Comparison of ENCODE assay signal across 8 mouse cellular contexts in genomic region chr12:69908511-69908900, GRCm38 (mm10). TPM values are rescaled to one million over a fixed set of nuclear protein-coding genes. Genes with fewer than 3 reads are reported as not detected.
DNase-seq lines count a peak whose midpoint lies in the region; ATAC-seq and TF ChIP-seq lines count a peak whose summit lies in the region.

No protein-coding gene starts in this region.

- H3K4me3 ChIP-seq in heart, embryonic 14.5 days (ENCODE audit: control insufficient read depth in 1 of 2, insufficient read depth in 1 of 2, low read depth in 1 of 2, low read length in 2 of 2), result peak overlapping the region; percentile 29 to 33; a peak in 2 of 4 replicates
- no peak overlapping the region for H3K4me3 ChIP-seq in heart, adult 2 months
- peak overlapping the region; percentile 65 for H3K4me3 ChIP-seq in hindbrain, embryonic 15.5 days
- H3K4me3 ChIP-seq in limb, embryonic 13.5 days, result peak overlapping the region; percentile 36; the same call in 1 of the 2 replicates

- TF ChIP-seq POLR2A in heart, adult 2 months (IDR thresholded peaks at IDR 0.05; ENCODE audit: insufficient read depth, low read depth, low read length), result no peak

- no peaks in the 10 kb centered on the region; the same call in 1 of the 2 replicates for H3K79me2 ChIP-seq in heart, adult 2 months (replicated peaks; ENCODE audit: control insufficient read depth, insufficient read depth, low read length)

- DNase-seq in heart, adult 2 months, result no peak
- peak; percentile 29 for DNase-seq in embryo, embryonic 10.5 days (ENCODE audit: low spot score)
- peak; percentile 90 for DNase-seq in right cerebral cortex, adult 2 months (ENCODE audit: low spot score in 2 of 2)
- DNase-seq in urinary bladder, postnatal 14 days (ENCODE audit: low spot score), result no peak

- no peak for TF ChIP-seq EP300 in heart, adult 2 months (IDR thresholded peaks at IDR 0.05; ENCODE audit: insufficient read depth, low read depth, low read length)

- H3K9me3 ChIP-seq in heart, embryonic 14.5 days (ENCODE audit: control insufficient read depth, low read length), result no peaks in the 10 kb centered on the region
- H3K9me3 ChIP-seq in hindbrain, embryonic 15.5 days, result no peaks in the 10 kb centered on the region
- H3K9me3 ChIP-seq in limb, embryonic 13.5 days, result no peaks in the 10 kb centered on the region

- intact Hi-C loops in heart, adult 2 months (cut with DNase I), result no loop called here

- no peak overlapping the region for H3K9ac ChIP-seq in heart, embryonic 14.5 days (ENCODE audit: low read length)
- no peak overlapping the region for H3K9ac ChIP-seq in heart, adult 2 months (ENCODE audit: low read depth, low read length)
- H3K9ac ChIP-seq in hindbrain, embryonic 15.5 days, result peak overlapping the region; percentile 82
- no peak overlapping the region for H3K9ac ChIP-seq in limb, embryonic 13.5 days

- H3K4me1 ChIP-seq in heart, embryonic 14.5 days (ENCODE audit: control insufficient read depth in 2 of 2, insufficient read depth in 2 of 2, low read length in 2 of 2), result peaks cover 0 to 10% of the 10 kb centered on the region in 2 experiments; a peak in 2 of 4 replicates
- H3K4me1 ChIP-seq in heart, adult 2 months (ENCODE audit: control insufficient read depth, insufficient read depth, low read length), result peaks cover 2% of the 10 kb centered on the region
- peaks cover 21% of the 10 kb centered on the region for H3K4me1 ChIP-seq in hindbrain, embryonic 15.5 days (replicated peaks)
- peaks cover 14% of the 10 kb centered on the region for H3K4me1 ChIP-seq in limb, embryonic 13.5 days

- peak overlapping the region; percentile 67 for H3K4me2 ChIP-seq in heart, embryonic 14.5 days (ENCODE audit: low read length)
- H3K4me2 ChIP-seq in hindbrain, embryonic 15.5 days, result peak overlapping the region; percentile 67
- H3K4me2 ChIP-seq in limb, embryonic 13.5 days (replicated peaks), result peak overlapping the region; percentile 66

- no peak for TF ChIP-seq CTCF in heart, adult 2 months (IDR thresholded peaks at IDR 0.05)

- H3K27ac ChIP-seq in heart, embryonic 14.5 days (replicated peaks in 1 of 2; ENCODE audit: control insufficient read depth in 1 of 2, insufficient read depth in 1 of 2, low read depth in 2 of 2, low read length in 2 of 2), result no peak overlapping the region
- H3K27ac ChIP-seq in heart, adult 2 months, result no peak overlapping the region
- peak overlapping the region; percentile 96 for H3K27ac ChIP-seq in hindbrain, embryonic 15.5 days (replicated peaks)
- H3K27ac ChIP-seq in limb, embryonic 13.5 days, result no peak overlapping the region

- WGBS in heart, embryonic 14.5 days, result 43% methylated on average over 19 of the region's 19 CpGs
- 71% methylated on average over 19 of the region's 19 CpGs for WGBS in heart, adult 2 months
- 16% methylated on average over 19 of the region's 19 CpGs for WGBS in hindbrain, embryonic 15.5 days
- WGBS in limb, embryonic 13.5 days, result 34% methylated on average over 19 of the region's 19 CpGs

- H3K36me3 ChIP-seq in heart, embryonic 14.5 days (ENCODE audit: control insufficient read depth, insufficient read depth, low read length), result no peaks in the 10 kb centered on the region
- no peaks in the 10 kb centered on the region for H3K36me3 ChIP-seq in heart, adult 2 months (ENCODE audit: control insufficient read depth, insufficient read depth, low read length)
- H3K36me3 ChIP-seq in hindbrain, embryonic 15.5 days, result no peaks in the 10 kb centered on the region
- no peaks in the 10 kb centered on the region for H3K36me3 ChIP-seq in limb, embryonic 13.5 days

- ATAC-seq in heart, embryonic 14.5 days (ENCODE audit: insufficient number of reproducible peaks, insufficient read depth, low FRiP score, low read depth), result no peak
- ATAC-seq in hindbrain, embryonic 15.5 days (ENCODE audit: low FRiP score, low read depth), result peak; percentile 88
- ATAC-seq in limb, embryonic 13.5 days (ENCODE audit: low FRiP score, low read depth), result no peak
- ATAC-seq in erythroid progenitor cell, adult 5-6 weeks (replicated peaks; ENCODE audit: low FRiP score, poor library complexity, severe bottlenecking), result no peak

- H3K27me3 ChIP-seq in heart, embryonic 14.5 days (ENCODE audit: control insufficient read depth, insufficient read depth, low read length), result no peaks in the 10 kb centered on the region
- H3K27me3 ChIP-seq in heart, adult 2 months (ENCODE audit: control insufficient read depth, insufficient read depth, low read length), result no peaks in the 10 kb centered on the region
- H3K27me3 ChIP-seq in hindbrain, embryonic 15.5 days, result no peaks in the 10 kb centered on the region
- H3K27me3 ChIP-seq in limb, embryonic 13.5 days, result no peaks in the 10 kb centered on the region

RNA-seq across cellular contexts. Expression of gene Map4k5, which starts 15.5 kb away (rescaled TPM):
- polyA plus RNA-seq in heart, embryonic 14.5 days (2014; fragmentation: Nextera tagmentation; extraction: Ambion mirVana), result 42.2 and 42.6 TPM in 2 replicates
- total RNA-seq in heart, adult 2 months (2021), result 10 to 100 TPM; 20.0 to 21.7 TPM
- 5.6 and 10.0 TPM in 2 replicates for polyA plus RNA-seq in heart, adult 2 months (2012; rRNA removed)
- polyA plus RNA-seq in hindbrain, embryonic 15.5 days (2015; fragmentation: Nextera tagmentation; extraction: Ambion mirVana), result 26.5 and 26.6 TPM in 2 replicates
- 40.5 and 41.3 TPM in 2 replicates for polyA plus RNA-seq in limb, embryonic 13.5 days (2015; fragmentation: Nextera tagmentation; extraction: Ambion mirVana)
- total RNA-seq in erythroid progenitor cell, adult 5-6 weeks (2015; ENCODE audit: low replicate concordance), result 202 and 224 TPM in 2 replicates
- total RNA-seq in erythroid progenitor cell, adult 5-6 weeks (2017; ENCODE audit: low replicate concordance), result 300 and 358 TPM in 2 replicates

RNA-seq across cellular contexts. Expression of gene Atl1, which starts 16.1 kb away (rescaled TPM):
- 7.7 and 7.8 TPM in 2 replicates for polyA plus RNA-seq in heart, embryonic 14.5 days (2014; fragmentation: Nextera tagmentation; extraction: Ambion mirVana)
- total RNA-seq in heart, adult 2 months (2021), result 1 to 10 TPM; 4.0 TPM
- 2.9 and 3.5 TPM in 2 replicates for polyA plus RNA-seq in heart, adult 2 months (2012; rRNA removed)
- polyA plus RNA-seq in hindbrain, embryonic 15.5 days (2015; fragmentation: Nextera tagmentation; extraction: Ambion mirVana), result 132 and 148 TPM in 2 replicates
- polyA plus RNA-seq in limb, embryonic 13.5 days (2015; fragmentation: Nextera tagmentation; extraction: Ambion mirVana), result 6.1 and 7.1 TPM in 2 replicates
- 6.1 and 12.6 TPM in 2 replicates for total RNA-seq in erythroid progenitor cell, adult 5-6 weeks (2015; ENCODE audit: low replicate concordance)
- total RNA-seq in erythroid progenitor cell, adult 5-6 weeks (2017; ENCODE audit: low replicate concordance), result 11.7 and 25.8 TPM in 2 replicates

Comparison
In these comparisons a context has a peak if more than half of its experiments do, and no peak if none do; other contexts are left out.
1. DNase-seq: peak in embryo, embryonic 10.5 days (single experiment) and right cerebral cortex, adult 2 months (2 of 2); none in heart, adult 2 months (0 of 2) and urinary bladder, postnatal 14 days (single experiment).
2. RNA of gene Atl1, which starts 16.1 kb away (polyA plus RNA-seq): 132 to 148 TPM in hindbrain, embryonic 15.5 days; 7.7 to 7.8 TPM in heart, embryonic 14.5 days, 6.1 to 7.1 TPM in limb, embryonic 13.5 days and 2.9 to 3.5 TPM in heart, adult 2 months; every median in the first group is over 10 times any median in the second.
3. Peak in every context shown above with its lines, with median percentiles within 50 percentile points of each other: H3K4me2 ChIP-seq.